Mouse (Mus musculus): ENCODE results near the gene Adrm1.

GRCm38 (mm10) chr2:180184752-180185109 is 13.4 kb downstream of the Adrm1 start:
- TF ChIP-seq CTCF (IDR thresholded peaks at IDR 0.05; ENCODE audit: low read depth, low read length) (no peak), POLR2A (IDR thresholded peaks at IDR 0.05; ENCODE audit: borderline replicate concordance, low read depth, low read length) (no peak)
